Mouse (Mus musculus) spleen, postnatal 0 days (tissue): ENCODE data around the gene Pramel4. TPM values are rescaled to one million over a fixed set of nuclear protein-coding genes. Genes with fewer than 3 reads are reported as not detected.

Experiments
- polyA plus RNA-seq: library from polyadenylated mRNA; unstranded; fragments of >200 nt; fragmentation: Nextera tagmentation; extraction: Ambion mirVana; gene quantifications from 2 replicates; pipeline ENCODE4 v1.2.1, GENCODE M21; 2015

The Pramel4 gene
- polyA plus RNA-seq: not detected in 2 replicates

DNA sequence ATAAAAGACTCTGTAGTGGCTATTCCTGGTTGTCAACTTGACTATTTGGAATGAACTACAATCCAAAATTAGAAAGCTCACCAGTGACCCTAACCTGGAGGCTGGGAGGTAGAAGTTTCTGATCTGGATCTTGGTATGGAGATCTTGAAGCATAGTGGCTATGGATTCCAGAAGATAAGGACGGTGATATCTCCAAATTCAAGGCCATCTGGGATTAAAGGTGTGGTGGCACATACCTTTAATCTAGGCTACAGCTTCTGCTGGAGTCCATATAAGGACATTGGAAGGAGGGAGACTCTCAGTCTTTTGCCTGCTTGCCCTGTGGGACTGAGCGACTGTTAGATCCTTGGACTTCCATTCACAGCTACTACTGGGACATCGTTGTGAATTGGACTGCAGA, at the start of gene Pramel4:
Pramel4 (plus strand) TSS at position 301 of the 400 bp plus-strand sequence.

DNA sequence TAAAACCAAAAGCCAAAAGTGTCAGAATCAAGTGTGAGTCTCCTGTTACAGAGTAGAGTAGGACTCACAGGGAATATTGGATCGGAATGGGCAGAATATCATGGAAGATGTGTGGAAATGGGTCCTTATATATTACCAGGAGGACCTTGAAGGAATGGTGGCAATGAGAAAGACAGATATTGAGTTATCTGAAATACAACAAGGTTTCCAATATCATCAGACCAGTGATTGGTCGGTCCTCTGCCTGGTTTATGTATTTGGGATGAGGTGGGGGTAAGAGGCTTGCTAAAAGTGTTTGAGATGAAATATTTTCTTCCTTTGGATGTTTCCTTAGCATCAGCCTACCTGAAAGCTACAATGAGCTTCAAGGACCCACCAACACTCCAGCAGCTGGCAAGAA, 47.2 kb downstream of the Pramel4 start, which contains the start of gene Gm13102:
Gm13102 (plus strand) TSS at position 301 of the 400 bp plus-strand sequence.

Other genes with a start within 250 kb of the Pramel4 start
- gene Gm13084, start 243.0 kb upstream of the Pramel4 start, polyA plus RNA-seq: not detected in 2 replicates
- gene Gm13103, start 212.6 kb upstream of the Pramel4 start, polyA plus RNA-seq: not detected in 2 replicates
- not detected in 2 replicates for gene Pramef6, start 158.7 kb upstream of the Pramel4 start, polyA plus RNA-seq
- gene Pramef25, start 108.1 kb upstream of the Pramel4 start, polyA plus RNA-seq: not detected in 2 replicates
- not detected in 2 replicates for gene Gm13101, start 92.2 kb upstream of the Pramel4 start, polyA plus RNA-seq
- not detected in 2 replicates for gene Pramef17, start 64.8 kb upstream of the Pramel4 start, polyA plus RNA-seq
- not detected in 2 replicates for gene Gm13102, start 47.3 kb downstream of the Pramel4 start, polyA plus RNA-seq
- gene Oog3, start 103.5 kb downstream of the Pramel4 start, polyA plus RNA-seq: not detected in 2 replicates
- gene Oog2, start 131.6 kb downstream of the Pramel4 start, polyA plus RNA-seq: not detected in 2 replicates
- not detected in 2 replicates for gene C87977, start 154.2 kb downstream of the Pramel4 start, polyA plus RNA-seq
- gene Pramel5, start 221.4 kb downstream of the Pramel4 start, polyA plus RNA-seq: not detected in 2 replicates